Mouse (Mus musculus) hematopoietic stem cell, adult 5-6 weeks (primary cell): ENCODE measurements around the gene Acnat2. TPM values are rescaled to one million over a fixed set of nuclear protein-coding genes. Genes with fewer than 3 reads are reported as not detected.

Experiments
- total RNA-seq: library from RNA; stranded (forward); fragments of 172-1452, 232-1000 nt; gene quantifications from 2 replicates; pipeline ENCODE4 v1.2.3, GENCODE M21; 2017

Acnat2 gene
- total RNA-seq, 1 experiment from 2014 or later = not detected

Other genes with a start within 250 kb of the Acnat2 start
- 0.74 TPM in 1 of 2 replicates, not detected in the other for gene Acnat1, start 65.8 kb upstream of the Acnat2 start, total RNA-seq
- not detected in 2 replicates for gene Baat, start 98.4 kb upstream of the Acnat2 start, total RNA-seq
- 31.4 and 38.3 TPM in 2 replicates for gene Mrpl50, start 112.9 kb upstream of the Acnat2 start, total RNA-seq
- gene Zfp189, start 113.0 kb upstream of the Acnat2 start, total RNA-seq = 7.8 and 10.4 TPM in 2 replicates
- gene Aldob, start 141.4 kb upstream of the Acnat2 start, total RNA-seq = not detected in 2 replicates
- 1.6 and 1.9 TPM in 2 replicates for gene Tmem246, start 189.7 kb upstream of the Acnat2 start, total RNA-seq
- 164 and 171 TPM in 2 replicates for gene Rnf20, start 223.9 kb upstream of the Acnat2 start, total RNA-seq